Mouse (Mus musculus) fibroblast of lung, adult 2 months (primary cell): ENCODE measurements around the gene Clmn.
"Not testable (repeated sequence)": the region's sequence is repeated elsewhere in the genome, so short reads cannot be mapped to it uniquely, and the experiment has no call there.

Experiments used
- DNase-seq: peaks from one replicate; pipeline ENCODE4 v3.0.0-alpha.2; 2011; ENCODE audit warnings: low read depth

Gene Clmn

DNA sequence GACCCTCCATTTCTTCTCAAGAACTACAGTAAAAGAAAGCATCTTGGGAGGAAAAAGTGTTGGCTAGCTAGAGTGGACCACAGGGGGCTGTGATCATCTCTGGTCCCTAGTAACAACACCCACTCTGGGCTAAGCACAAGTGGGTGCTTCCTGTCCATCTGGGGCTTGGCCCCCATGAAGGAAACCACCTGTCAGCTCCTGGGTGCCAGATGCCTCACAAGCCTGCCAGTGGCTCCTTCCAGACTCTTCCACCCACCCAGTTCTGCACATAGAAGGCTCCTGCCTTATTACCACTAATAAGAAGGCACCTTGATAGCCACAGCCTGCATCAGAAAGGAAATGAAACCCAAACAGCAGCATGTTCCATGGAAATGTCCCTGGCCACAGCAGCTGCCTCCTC, 26.4 kb downstream of the Clmn start:
- no peak for DNase-seq

DNA sequence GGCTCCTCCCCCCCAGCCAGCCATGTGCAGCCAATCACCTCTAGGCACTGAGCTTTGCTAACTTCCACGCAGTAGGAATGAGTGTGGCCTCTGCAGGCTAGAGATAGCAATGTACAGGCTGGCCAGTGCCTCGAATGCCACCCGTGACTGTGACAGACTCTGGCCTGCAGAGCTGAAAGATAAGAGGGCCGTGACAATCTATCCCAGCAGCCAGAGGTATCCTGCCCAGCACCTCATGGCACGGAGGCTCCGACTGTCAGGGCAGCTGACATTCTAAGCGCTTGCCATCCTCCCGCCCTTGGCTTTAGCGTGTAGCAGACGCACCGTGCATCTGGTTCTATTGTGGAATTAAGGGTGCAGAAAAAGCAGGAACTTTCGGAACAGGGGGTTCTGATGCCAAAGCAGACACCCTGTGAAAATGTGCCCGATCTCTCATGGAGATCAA, 26.9 kb downstream of the Clmn start:
- DNase-seq: no peak

DNA sequence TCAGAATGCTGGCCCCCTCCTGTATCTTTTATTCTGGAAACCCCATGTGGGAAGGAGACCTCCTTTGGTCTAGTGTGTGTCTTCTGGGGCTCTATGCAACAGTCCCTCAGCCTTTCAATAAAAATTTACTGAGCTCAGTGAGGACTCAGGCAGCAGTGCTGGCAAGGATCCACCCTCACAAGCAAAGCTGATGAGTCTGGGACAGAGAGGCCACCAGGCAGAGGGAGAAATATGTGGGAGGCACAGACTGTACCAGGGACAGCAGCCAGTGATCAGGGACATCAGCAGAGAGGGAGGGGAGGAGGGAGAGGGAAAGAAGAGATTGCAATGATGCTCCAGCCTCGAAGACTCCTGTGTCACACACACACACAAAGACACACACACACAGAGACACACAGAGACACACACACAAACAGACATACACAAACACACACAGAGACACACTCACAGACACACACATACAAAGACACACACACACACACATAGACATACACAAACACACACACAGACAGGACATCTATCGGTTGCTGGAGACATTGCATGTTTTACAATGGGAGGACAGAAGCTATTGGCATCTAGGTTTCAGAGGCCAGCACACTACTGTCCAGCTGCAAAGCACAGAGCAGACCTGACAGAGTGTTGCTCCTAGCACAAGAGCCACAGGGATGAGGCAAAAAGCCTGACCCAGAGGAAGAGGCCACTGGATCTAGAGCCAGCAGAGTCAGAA, 27.6 kb downstream of the Clmn start:
- no peak for DNase-seq

DNA sequence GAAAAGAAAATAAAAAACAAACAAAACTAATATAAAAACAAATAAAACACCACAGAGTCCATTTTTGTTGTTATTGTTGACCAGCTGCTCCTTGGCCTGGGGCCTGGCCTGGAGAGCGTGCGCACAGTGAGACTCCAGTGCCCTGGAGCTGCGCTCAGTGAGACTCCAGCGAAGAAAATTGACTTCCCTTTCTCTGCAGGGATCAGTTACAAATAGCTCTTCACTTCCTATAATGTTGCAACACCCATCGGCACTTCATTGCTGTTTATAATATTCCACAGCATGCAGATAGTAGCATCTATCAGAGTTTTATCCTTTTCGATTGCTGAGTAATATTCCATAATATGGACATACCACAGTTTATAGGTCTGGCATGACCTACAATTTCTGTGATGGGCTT, 28.6 kb downstream of the Clmn start:
- DNase-seq: no peak

DNA sequence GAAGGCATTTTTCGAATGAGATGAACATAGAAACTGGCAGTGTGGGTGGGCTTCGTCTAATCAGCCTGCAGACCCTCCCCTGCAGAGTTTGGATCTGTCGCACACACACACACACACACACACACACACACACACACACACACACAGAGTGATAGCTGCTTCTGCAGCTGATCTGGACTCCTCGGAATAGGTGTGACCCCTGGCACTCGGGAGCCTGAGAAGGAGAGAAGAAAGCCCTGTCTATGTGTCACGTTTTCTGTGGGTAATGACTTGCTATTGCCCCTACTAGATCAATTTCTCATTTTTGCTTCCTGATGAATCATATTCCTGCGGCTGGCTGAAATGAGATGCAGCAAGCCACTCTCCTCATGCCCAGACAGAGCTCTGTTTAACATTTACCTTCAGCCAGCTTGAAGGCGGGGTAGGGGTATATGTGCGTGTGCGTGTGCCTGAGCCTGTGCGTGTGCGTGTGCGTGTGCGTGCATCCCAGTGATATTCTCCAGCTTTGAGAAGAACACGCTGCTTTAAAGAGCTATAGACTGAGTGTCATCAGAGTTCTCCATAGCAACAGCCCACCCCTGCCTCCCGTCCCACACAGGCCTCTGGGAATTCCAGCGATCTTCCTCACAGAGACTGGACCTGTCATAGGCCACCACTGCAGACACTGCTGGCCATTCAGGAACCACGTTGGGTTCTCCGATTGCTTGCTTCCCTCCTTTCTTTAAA, 29.3 kb downstream of the Clmn start:
- DNase-seq: peak; percentile 44

DNA sequence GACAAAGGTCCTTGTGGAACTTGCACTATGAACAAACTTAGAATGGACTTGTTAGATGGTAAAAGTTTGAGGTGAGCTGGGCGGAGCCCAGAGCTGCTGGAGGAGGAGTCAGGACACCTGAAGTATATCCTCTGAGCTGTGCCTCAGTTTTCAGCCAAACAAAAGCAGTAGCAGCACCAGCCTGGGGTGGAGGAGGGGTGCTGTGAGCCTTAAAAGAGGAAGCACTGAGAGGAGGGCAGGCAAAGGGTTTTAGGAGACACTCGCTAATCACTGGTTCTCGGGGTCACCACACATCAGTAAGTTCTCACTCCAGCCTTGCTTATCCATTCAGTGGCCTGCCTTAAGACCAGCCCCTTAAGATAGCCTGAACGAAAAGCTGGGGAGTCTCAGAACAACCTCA, 30.1 kb downstream of the Clmn start:
- DNase-seq: no peak

DNA sequence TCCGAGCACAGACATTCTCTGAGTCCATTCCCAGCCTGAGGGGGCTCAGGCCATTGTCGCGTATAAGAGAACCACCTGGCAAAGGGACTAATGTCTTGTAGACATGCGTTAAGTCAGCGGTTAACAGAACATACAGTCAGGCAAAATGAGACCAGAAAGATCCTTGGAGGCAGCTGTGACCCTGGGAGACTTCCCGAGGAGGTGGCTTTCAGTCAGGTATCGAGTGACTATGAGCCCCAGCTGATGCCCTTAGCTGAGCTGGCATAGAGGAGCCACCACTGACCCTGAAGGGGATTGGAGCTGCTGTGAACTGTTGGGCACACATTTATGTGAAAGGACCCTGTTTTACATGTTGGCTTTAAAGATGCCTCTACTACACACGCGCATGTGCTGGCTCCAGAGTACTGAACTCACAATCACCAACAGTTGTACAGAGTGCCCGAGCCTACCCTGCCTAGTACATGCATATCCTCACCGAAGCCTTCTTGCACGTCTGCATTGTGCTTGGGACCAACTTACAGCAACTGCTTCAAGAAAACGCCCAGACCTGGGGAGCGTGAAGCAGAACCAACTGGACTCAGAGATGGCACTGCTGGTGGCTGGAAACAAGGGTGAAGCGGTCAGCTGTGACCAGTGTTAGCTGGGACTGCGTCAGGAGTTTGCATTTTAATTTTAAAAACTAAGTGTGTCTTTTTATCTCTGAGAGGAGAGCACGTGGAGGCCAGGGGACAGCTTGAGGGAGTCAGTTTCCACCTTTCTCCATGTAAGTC, 34.0 kb downstream of the Clmn start:
- no peak for DNase-seq

DNA sequence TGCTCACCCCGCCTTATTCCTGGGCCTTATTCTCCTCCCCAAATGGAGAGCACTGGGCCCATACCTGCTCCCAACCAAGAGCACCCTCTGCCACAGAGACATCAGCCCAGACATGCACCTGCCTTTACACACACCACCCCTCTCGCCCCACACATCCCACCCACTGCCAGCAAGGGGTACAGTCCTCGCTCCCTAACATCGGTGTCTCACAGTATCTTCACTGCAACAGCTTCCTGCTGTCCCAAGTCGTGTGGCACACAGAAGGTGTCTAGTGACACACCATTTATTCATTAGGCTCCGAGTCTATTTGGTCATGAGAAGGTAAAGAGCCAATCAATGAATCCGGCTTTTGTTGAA, 34.6 kb downstream of the Clmn start:
- DNase-seq: no peak

DNA sequence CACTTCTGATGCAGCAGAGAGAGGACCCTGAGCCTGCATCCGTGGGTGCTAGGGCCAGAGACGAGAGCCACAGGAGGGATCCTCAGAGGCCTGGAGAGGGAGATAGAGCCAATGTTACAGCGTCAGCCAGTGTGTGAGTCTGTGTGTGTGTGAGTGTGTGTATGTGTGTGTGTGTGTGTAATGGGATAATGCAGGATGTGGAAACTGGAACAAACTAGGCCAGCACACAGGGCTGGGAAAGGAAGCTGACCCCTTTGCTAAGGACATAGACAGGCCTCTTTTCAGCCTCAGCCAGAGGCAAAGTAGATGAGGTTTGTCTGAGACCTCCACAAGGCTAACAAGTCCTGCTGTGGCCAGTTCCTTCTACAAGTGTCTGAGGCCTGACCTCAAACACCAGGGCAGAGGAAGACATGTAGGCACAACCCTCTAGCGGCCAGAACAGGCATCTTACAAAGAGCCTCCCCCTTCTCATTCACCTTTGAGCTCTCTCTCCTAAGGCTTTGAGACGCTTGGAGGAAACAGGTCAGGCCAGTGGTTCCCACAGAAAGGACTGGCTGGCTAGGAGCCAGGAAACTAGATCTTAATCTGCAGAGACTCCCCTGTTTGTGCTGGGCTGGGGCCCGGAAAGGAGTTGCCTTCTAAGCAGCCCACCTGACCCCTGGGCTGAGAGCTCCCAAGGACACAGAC, 35.1 kb downstream of the Clmn start:
- DNase-seq: peak; percentile 48

DNA sequence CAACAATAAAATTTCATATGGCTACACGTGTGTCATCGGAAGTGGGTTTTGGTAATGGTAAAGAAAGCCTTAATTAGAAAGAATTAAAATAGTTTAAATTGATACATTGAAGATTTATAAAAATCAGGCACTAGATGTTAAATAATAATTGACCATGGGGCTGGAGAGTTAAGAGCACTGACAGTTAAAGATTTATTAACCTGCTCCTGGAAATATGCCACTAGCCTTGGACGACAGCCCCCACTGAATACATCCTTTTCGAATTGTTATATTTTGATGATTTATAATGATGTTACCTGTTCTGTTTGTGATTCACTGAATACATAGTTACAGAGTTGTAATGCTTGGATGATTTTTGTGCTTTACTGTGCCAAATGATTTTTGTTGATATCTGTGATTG, 35.9 kb downstream of the Clmn start:
- DNase-seq: not testable (repeated sequence)

DNA sequence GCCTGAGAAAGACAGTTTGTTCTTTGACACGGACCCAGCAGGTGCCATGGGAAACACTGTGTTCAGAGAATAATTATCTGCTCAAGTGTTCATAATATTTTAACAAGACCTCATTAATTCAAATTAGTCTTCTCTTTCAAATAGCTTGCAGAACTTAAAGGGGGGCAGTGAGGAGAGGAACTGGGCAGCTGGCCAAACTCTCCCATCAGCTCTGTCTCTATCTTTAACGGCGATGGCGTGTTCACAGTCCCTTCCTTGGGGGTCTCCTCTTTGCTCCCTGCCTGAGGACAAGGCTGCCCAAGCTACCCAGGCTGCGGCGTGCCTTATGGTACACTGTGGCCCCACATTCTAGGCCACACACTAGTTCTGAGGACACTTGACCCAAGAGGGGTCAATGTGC, 37.2 kb downstream of the Clmn start:
- DNase-seq: no peak

DNA sequence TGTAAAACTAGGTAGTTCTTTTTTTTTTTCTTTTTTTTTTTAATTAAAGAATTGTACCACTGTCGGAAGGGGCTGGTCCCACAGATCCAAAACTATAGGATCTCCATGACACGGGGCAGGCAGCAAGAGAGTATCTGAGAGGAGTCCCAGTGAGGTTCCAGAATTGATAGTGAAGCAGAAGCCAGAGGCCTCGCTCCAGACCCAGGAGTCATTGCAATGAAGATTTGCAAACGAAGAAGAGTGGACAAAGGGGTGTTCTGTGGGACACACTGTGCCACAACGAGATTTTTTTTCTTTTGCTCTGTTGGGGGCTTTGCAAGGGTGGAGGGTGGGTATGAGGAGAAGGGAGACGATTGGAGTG, 40.0 kb downstream of the Clmn start:
- DNase-seq: no peak

DNA sequence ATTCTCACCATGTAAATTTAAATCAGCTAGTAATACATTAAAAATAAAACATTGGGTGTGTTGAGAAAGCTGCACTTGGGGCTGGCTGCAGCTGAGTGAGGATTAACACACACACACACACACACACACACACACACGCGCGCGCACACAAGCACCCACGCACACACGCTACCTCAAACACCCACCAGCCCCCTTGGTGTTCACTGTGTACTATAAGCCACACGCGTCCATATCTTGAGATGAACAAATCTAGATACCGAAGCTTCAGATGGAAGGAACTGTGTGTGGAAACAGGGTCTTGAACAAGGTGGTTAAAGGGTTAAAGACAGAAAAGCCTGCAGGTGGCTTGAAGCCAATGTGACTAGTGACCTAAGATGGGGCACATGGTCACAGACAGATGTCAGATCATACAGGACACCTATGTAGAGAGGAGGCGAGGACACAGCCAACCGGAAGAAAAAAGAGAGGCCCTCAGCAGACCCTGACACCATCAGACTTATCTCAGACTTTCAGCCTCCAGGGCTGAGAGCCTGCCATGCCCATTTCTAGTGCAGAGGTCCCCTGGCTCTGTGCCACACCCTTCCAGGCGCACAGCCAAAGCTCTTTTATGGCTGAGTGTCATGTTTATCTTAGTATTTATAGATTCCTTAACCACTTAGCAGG, 40.5 kb downstream of the Clmn start:
- peak; percentile 39 for DNase-seq

DNA sequence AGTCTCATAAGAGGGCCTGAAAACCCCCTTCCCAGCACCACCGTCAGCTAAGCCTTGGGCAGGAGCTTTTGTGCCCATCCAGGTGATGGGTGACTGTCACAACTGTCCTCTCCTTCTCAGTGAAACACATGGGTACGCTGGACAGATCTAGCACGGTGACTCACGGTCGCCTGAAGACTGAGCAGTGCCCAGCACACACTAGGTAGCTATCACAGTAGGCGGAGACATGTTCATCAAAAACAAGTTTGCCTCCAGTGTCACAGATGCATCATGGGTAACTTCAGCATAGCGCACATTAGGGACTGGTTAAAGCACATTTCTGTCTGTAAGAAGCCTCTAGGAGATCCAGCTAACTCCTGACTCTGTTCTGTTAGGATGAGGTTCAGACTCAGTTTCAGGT, 41.2 kb downstream of the Clmn start:
- DNase-seq: no peak

DNA sequence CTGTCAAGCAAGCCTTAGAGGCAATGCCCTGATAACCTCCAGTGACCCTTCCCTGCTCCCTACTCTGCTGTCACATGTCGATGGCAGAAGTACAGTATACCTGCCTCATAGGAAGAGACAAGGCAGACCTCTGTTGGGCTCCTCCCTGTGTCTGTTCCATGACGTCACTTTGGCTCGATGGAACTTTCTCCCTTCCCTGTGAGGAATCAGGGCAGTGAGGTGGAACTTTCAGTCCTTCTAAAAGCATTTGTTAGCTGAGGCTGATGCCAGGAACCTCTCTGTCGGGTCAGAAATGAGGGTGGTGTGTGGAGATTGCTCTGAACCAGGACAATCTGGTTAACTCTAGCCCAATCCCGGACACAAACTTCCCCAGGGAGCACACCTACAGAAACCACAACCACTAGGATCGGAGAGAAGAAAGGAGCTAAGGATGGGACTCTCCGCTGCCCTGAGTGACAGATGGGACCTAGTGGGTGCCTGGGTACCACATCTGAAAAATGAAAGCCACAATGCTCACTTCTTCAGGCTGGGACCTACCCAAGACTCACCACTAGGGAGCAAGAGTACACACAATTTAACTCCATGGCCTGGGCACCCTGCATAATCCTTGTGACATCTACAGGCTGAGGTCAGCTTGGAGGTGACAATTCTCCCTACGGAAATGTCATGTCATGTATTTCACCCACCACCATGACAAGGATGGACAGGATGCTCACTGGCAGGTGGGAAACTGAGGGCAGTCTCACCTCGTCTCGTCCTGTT, 41.9 kb downstream of the Clmn start:
- DNase-seq: no peak

DNA sequence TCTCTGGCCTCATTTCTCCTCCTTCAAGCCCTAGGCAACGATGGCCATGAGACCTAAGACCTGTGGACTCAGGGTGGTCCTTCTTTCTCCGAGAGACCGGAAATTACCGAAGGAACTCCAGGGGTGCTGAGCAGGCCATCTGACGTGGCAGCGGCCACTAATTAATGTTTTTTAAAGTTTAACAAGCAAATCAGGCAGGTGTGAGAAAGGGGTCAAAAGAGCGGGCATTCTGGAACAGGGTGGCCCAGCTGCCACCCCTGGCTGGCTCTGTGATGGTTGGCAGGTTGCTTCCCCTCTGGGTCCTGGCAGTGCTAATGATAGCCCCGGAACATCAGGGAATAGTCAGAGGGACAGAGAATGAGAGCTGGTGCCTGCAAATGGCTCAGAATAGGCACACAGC, 42.7 kb downstream of the Clmn start:
- DNase-seq: no peak

DNA sequence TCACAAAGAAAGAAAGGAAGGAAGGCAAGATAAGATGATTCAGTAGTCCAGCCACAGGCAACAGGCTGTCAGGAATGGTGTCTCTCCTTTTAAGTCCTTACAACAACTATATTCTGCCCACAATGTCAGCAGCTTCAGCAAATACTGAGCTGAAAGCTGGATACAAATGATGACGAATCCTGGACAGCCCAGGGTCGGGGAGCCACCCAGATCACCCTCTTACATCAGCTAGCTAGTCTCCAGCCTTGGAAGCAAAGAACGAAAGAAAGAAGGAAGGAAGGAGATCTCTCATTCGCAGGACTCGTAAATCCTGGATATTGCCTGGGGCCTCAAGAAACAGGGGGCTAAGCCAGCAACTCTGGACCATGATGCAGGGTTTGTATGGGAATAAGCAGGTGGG, 44.8 kb downstream of the Clmn start:
- DNase-seq: no peak

DNA sequence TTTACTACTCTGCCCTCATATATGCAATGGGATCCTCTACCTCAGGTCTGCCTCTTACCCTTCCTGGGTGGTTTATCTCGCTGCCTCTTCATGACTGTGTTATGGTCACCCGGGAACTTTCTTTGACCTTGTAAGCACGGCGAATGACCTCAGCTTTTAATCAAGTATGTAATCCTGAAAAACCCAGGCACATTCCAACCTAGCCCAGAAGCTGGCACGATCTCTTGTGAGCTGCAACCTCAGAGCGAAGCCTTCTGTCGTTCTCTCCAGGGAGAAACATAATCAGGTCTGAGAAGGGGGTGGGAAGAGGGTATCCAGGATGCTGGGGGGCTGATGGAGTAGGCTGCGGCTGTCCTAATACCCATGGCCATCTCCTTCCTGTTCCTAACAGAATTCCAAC, 45.8 kb downstream of the Clmn start:
- no peak for DNase-seq

DNA sequence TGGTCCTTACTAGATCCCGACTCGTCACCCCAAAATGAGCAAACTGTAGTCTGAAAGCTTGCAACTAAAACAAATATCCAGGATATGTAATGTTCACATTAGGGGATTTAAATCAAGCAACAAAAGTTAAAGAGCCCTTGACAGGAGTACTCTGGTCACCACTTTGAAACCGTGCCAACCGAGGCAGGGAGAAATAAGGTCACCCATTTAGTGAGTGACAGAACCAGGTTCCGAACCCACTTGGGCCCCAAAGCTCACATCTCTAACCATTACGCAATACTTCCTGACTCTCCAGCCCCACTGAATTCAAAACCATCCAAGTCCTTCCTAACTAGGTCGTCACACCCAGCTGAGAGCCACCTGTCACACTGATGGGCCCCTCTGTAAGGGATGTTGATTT, 46.8 kb downstream of the Clmn start:
- DNase-seq: no peak

DNA sequence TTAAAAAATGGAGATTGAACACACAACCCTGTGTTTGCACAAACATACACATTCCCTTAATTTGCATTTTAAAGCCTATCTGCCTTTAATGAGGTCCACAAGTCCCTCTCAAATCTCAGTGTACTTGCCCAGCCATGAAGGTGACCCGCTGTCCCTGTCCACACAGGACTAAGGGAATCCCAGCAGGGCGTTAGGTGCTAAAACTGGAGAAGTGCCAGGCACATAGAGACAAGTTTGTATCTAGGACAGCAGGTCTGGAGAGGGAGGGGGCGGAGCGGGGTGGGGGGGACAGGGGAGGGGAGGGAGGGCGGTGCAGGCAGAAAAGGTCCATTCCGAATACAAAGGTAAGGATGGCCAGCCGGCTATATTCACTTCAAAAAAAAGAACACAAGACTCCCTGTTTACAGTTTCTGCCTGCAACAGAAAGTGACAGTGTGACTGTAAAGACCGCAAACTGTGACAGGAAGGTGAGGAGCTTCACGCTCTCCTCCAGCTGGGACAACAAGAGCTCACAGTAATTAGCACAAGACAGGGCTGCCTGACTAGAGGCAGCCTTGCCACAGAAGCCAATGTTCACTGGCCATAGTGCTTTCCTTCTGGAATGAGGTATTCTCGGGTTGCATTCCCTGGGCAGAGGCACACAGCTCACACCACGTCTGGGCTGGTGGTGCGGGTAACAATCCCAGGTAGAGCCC, 47.6 kb downstream of the Clmn start:
- DNase-seq: no peak

DNA sequence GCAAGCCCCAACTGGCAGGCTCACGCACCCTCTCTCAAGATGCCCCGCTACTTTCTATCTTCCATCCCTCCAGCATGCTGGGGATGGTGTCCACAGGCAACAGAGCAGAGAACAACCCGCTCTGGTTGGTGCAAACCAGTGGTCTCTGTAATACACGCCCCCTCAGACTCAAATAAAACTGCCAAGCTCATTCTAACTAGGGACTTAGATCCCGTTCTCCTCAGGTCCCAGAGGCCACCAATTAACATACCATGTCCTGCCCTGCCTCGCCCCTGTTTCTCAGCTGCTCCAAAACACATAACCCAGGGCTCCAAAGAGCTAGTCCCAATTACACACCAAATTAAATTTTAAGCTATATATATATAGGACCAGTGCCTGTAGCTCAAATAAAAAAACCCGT, 50.6 kb downstream of the Clmn start:
- DNase-seq: no peak
